Comparison of ENCODE assay signal across 31 mouse cellular contexts in the genomic region with DNA sequence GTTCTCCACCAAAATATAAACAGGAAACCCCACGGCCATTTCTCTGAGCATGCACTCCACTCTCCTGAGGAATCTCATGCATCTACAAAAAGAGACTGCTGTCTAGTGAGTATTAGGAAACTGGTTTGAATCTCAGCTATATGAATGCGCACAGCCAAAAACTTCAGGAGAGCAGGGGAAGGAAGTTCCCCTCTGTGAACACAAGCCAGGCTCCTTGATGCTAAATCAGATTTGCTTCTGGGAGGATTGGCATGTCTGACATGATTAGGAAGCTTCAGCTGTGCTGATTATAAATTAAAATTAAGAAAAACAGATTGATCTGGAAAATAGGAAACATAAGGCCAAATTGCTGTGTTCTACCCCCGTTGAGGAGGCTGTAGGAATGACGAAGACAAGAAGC.
DNase-seq lines count a peak whose midpoint lies in the region; ATAC-seq lines count a peak whose summit lies in the region.
"Had no signal": no experiment of that assay in that cellular context is flagged by ENCODE, and none has a peak within 500 bp of the region (broad histone marks: within the 10 kb centered on the region; RNA-seq: fewer than 3 reads in every experiment).

No protein-coding gene starts in this region.

- 56% methylated on average over 4 of the region's 4 CpGs for WGBS in kidney, embryonic 16.5 days
- 64% methylated on average over 4 of the region's 4 CpGs for WGBS in kidney, embryonic 15.5 days
- WGBS in liver, embryonic 12.5 days (ENCODE audit: insufficient replicate concordance) = 63% methylated on average over 4 of the region's 4 CpGs

- H3K9ac ChIP-seq in kidney, embryonic 16.5 days (replicated peaks; ENCODE audit: low read length) = 0 out of 2 replicates have a peak overlapping the region, but pooled peaks have one; percentile 6
- no peak overlapping the region for H3K9ac ChIP-seq in kidney, embryonic 15.5 days
- no peak overlapping the region for H3K9ac ChIP-seq in liver, embryonic 12.5 days
- H3K9ac ChIP-seq: heart, embryonic 15.5 days; limb, embryonic 15.5 days; liver, embryonic 14.5 days; neural tube, embryonic 12.5 days; stomach, embryonic 15.5 days had no signal

- no peaks in the 10 kb centered on the region for H3K36me3 ChIP-seq in kidney, embryonic 16.5 days (ENCODE audit: insufficient read depth, low read length)
- H3K36me3 ChIP-seq in kidney, embryonic 15.5 days = no peaks in the 10 kb centered on the region
- no peaks in the 10 kb centered on the region for H3K36me3 ChIP-seq in liver, embryonic 12.5 days
- H3K36me3 ChIP-seq: heart, embryonic 15.5 days; limb, embryonic 10.5 days; limb, embryonic 15.5 days; neural tube, embryonic 12.5 days; stomach, embryonic 15.5 days had no signal

- H3K27me3 ChIP-seq in kidney, embryonic 16.5 days (ENCODE audit: insufficient read depth, low read length) = no peaks in the 10 kb centered on the region
- H3K27me3 ChIP-seq in kidney, embryonic 15.5 days = no peaks in the 10 kb centered on the region
- H3K27me3 ChIP-seq in liver, embryonic 12.5 days (replicated peaks) = no peaks in the 10 kb centered on the region
- H3K27me3 ChIP-seq: CH12.LX; heart, embryonic 15.5 days; limb, embryonic 15.5 days; neural tube, embryonic 12.5 days; stomach, embryonic 15.5 days had no signal

- DNase-seq in embryo, embryonic 11 days = peak; percentile 6
- no peak for DNase-seq in embryo, embryonic 10.5 days (ENCODE audit: low spot score)
- DNase-seq in retina, postnatal 1 day = peak; percentile 2
- no peak for DNase-seq in retina, embryonic 14.5 days (ENCODE audit: low spot score)
- DNase-seq in frontal cortex, postnatal 14 days (ENCODE audit: low spot score in 2 of 2) = no peak
- DNase-seq: adrenal gland, adult 2 months; cerebellum, adult 8-10 months; cerebellum, postnatal 25 days; gastrocnemius, postnatal 10 days; kidney, adult 2 months; kidney, postnatal 14 days; layer of hippocampus, postnatal 36 days; lung, adult 2 months; lung, postnatal 10 days; midbrain, embryonic 14.5 days; right cerebral cortex, postnatal 25 days had no signal

- H3K27ac ChIP-seq in kidney, embryonic 16.5 days (ENCODE audit: low read length) = no peak overlapping the region
- no peak overlapping the region for H3K27ac ChIP-seq in kidney, embryonic 15.5 days
- no peak overlapping the region for H3K27ac ChIP-seq in liver, embryonic 12.5 days
- H3K27ac ChIP-seq: heart, embryonic 15.5 days; limb, embryonic 10.5 days; limb, embryonic 15.5 days; liver, embryonic 14.5 days; macrophage; neural tube, embryonic 12.5 days; stomach, embryonic 15.5 days had no signal

- ATAC-seq in kidney, embryonic 16.5 days (ENCODE audit: low FRiP score, low TSS enrichment) = no peak
- no peak for ATAC-seq in kidney, embryonic 15.5 days (replicated peaks; ENCODE audit: low FRiP score)
- ATAC-seq in liver, embryonic 12.5 days = no peak
- ATAC-seq: activated CD4-positive, CD25-positive, alpha-beta regulatory T cell, adult 4 months; hindbrain, embryonic 16.5 days had no signal

- no peak overlapping the region for H3K4me3 ChIP-seq in kidney, embryonic 16.5 days (ENCODE audit: low read length)
- H3K4me3 ChIP-seq in kidney, embryonic 15.5 days (replicated peaks) = no peak overlapping the region
- H3K4me3 ChIP-seq in liver, embryonic 12.5 days = no peak overlapping the region
- H3K4me3 ChIP-seq: erythroblast, embryonic 14.5 days; heart, embryonic 15.5 days; limb, embryonic 10.5 days; limb, embryonic 15.5 days; myocyte; neural tube, embryonic 12.5 days; stomach, embryonic 15.5 days had no signal

- no peaks in the 10 kb centered on the region for H3K9me3 ChIP-seq in kidney, embryonic 16.5 days (ENCODE audit: low read length)
- H3K9me3 ChIP-seq in kidney, embryonic 15.5 days (replicated peaks) = no peaks in the 10 kb centered on the region
- H3K9me3 ChIP-seq in liver, embryonic 12.5 days (replicated peaks) = no peaks in the 10 kb centered on the region
- H3K9me3 ChIP-seq: heart, embryonic 15.5 days; limb, embryonic 10.5 days; limb, embryonic 15.5 days; neural tube, embryonic 12.5 days; stomach, embryonic 15.5 days had no signal

- peaks cover 5% of the 10 kb centered on the region; the same call in 1 of the 2 replicates for H3K4me1 ChIP-seq in kidney, embryonic 16.5 days (ENCODE audit: insufficient read depth, low read length)
- 0 out of 2 replicates have a peak, but pooled peaks cover 5% of the 10 kb centered on the region for H3K4me1 ChIP-seq in kidney, embryonic 15.5 days
- H3K4me1 ChIP-seq in liver, embryonic 12.5 days = no peaks in the 10 kb centered on the region
- H3K4me1 ChIP-seq: heart, embryonic 15.5 days; limb, embryonic 15.5 days; neural tube, embryonic 12.5 days had no signal

- no peak overlapping the region for H3K4me2 ChIP-seq in kidney, embryonic 16.5 days (replicated peaks; ENCODE audit: low read depth, low read length)
- no peak overlapping the region for H3K4me2 ChIP-seq in kidney, embryonic 15.5 days
- no peak overlapping the region for H3K4me2 ChIP-seq in liver, embryonic 12.5 days
- H3K4me2 ChIP-seq: heart, embryonic 15.5 days; limb, embryonic 15.5 days; neural tube, embryonic 12.5 days; stomach, embryonic 15.5 days had no signal

Comparison
In these comparisons a context has a peak if more than half of its experiments do, and no peak if none do; other contexts are left out.
1. DNase-seq: peak in embryo, embryonic 11 days (single experiment) and retina, postnatal 1 day (single experiment); none in embryo, embryonic 10.5 days (single experiment), retina, embryonic 14.5 days (single experiment) and frontal cortex, postnatal 14 days (0 of 2).